Mouse (Mus musculus) midbrain, embryonic 11.5 days (tissue): Measurements from ENCODE around the gene Icos. TPM values are rescaled to one million over a fixed set of nuclear protein-coding genes. Genes with fewer than 3 reads are reported as not detected.

Experiments
- ATAC-seq: fragments of 200-750 bp; cut with Nextera tagmentation; 2 replicates; pipeline ENCODE4 v1.8.0; 2017; ENCODE audit warnings: moderate TSS enrichment, moderate library complexity; ENCODE audit not compliant: low FRiP score
- DNase-seq: peaks from one replicate; pipeline ENCODE4 v3.0.0; 2015; ENCODE audit warnings: low spot score; ENCODE audit errors: missing footprints
- H3K27ac ChIP-seq: fragments of 300-500 bp; sonication (generic); 2 replicates; pipeline ENCODE4 v1.5.1; 2014; ENCODE audit warnings: low read depth, low read length
- H3K27me3 ChIP-seq: fragments of 300-500 bp; sonication (generic); 2 replicates; pipeline ENCODE4 v1.6.1; 2014; ENCODE audit warnings: mild to moderate bottlenecking, low read length, moderate library complexity, mixed read lengths; ENCODE audit not compliant: control insufficient read depth, insufficient read depth
- H3K36me3 ChIP-seq: fragments of 300-500 bp; sonication (generic); 2 replicates; pipeline ENCODE4 v1.6.1; 2014; ENCODE audit warnings: mild to moderate bottlenecking, low read length, moderate library complexity, mixed read lengths; ENCODE audit not compliant: control insufficient read depth, insufficient read depth
- H3K4me1 ChIP-seq: fragments of 300-500 bp; sonication (generic); 2 replicates; pipeline ENCODE4 v1.6.1; 2014; ENCODE audit warnings: low read length; ENCODE audit not compliant: control insufficient read depth, insufficient read depth
- H3K4me2 ChIP-seq: fragments of 300-500 bp; sonication (generic); 2 replicates; pipeline ENCODE4 v1.6.1; 2014; ENCODE audit warnings: mild to moderate bottlenecking, moderate library complexity
- H3K4me3 ChIP-seq: fragments of 300-500 bp; sonication (generic); 2 replicates; pipeline ENCODE4 v1.5.1; 2014; ENCODE audit warnings: low read depth, low read length
- H3K9ac ChIP-seq: fragments of 300-500 bp; sonication (generic); 2 replicates; pipeline ENCODE4 v1.6.1; 2014; ENCODE audit warnings: low read length
- H3K9me3 ChIP-seq: fragments of 300-500 bp; sonication (generic); 2 replicates; pipeline ENCODE4 v1.6.1; 2016; ENCODE audit warnings: low read length; ENCODE audit not compliant: control insufficient read depth
- WGBS: fragments of 180-500 bp; shearing (Covaris S2); extraction: QIAGEN DNeasy Blood & Tissue Kit; methylation state at CpG from one replicate; pipeline ENCODE4 v1.1.7; 2014; 5-methylcytosine and 5-hydroxymethylcytosine counted together
- polyA plus RNA-seq: library from polyadenylated mRNA; unstranded; fragments of >200 nt; fragmentation: Nextera tagmentation; extraction: Ambion mirVana; gene quantifications from 2 replicates; pipeline ENCODE4 v1.2.1, GENCODE M21; 2014

Gene Icos
- polyA plus RNA-seq, 1 experiment from 2014 or later = 0.04 TPM

GRCm38 (mm10) chr1:61006229-61006628 is 28.5 kb downstream of the Icos start:
- no peaks in the 10 kb centered on the region for H3K9me3 ChIP-seq
- WGBS = 96% methylated on average over 2 of the region's 2 CpGs
- no peak for DNase-seq
- H3K27me3 ChIP-seq = no peaks in the 10 kb centered on the region
- no peak overlapping the region for H3K9ac ChIP-seq
- no peak overlapping the region for H3K4me2 ChIP-seq
- H3K27ac ChIP-seq = no peak overlapping the region
- no peak for ATAC-seq
- no peaks in the 10 kb centered on the region; the same call in 1 of the 2 replicates for H3K4me1 ChIP-seq
- no peaks in the 10 kb centered on the region for H3K36me3 ChIP-seq
- H3K4me3 ChIP-seq = no peak overlapping the region

- no peak overlapping the region for H3K27ac ChIP-seq
- no peaks in the 10 kb centered on the region for H3K27me3 ChIP-seq
- no peaks in the 10 kb centered on the region; the same call in 1 of the 2 replicates for H3K4me1 ChIP-seq
- H3K9me3 ChIP-seq = no peaks in the 10 kb centered on the region
- ATAC-seq (no peak), DNase-seq (no peak)
- H3K4me2 ChIP-seq = no peak overlapping the region
- no peaks in the 10 kb centered on the region for H3K36me3 ChIP-seq
- H3K9ac ChIP-seq = no peak overlapping the region
- no peak overlapping the region for H3K4me3 ChIP-seq
These were observed 29.8 kb downstream of the Icos start for GRCm38 (mm10) chr1:61007516-61007915.

- DNase-seq (no peak), ATAC-seq (no peak)
- Histone ChIP-seq H3K27ac (no peak overlapping the region), H3K4me3 (no peak overlapping the region), H3K4me1 (no peaks in the 10 kb centered on the region), H3K9ac (no peak overlapping the region), H3K4me2 (no peak overlapping the region), H3K9me3 (no peaks in the 10 kb centered on the region), H3K36me3 (no peaks in the 10 kb centered on the region), H3K27me3 (no peaks in the 10 kb centered on the region)
- 79% methylated on average over 1 of the region's 1 CpGs for WGBS
These were observed 38.9 kb downstream of the Icos start for GRCm38 (mm10) chr1:61016578-61017118.

- Histone ChIP-seq H3K9ac (no peak overlapping the region), H3K27me3 (no peaks in the 10 kb centered on the region), H3K9me3 (no peaks in the 10 kb centered on the region), H3K4me3 (no peak overlapping the region), H3K4me1 (no peaks in the 10 kb centered on the region), H3K36me3 (no peaks in the 10 kb centered on the region), H3K27ac (no peak overlapping the region), H3K4me2 (no peak overlapping the region)
- WGBS = 85% methylated on average over 5 of the region's 5 CpGs
- DNase-seq (no peak), ATAC-seq (no peak)
These were observed 49.0 kb downstream of the Icos start for GRCm38 (mm10) chr1:61026712-61027111.

GRCm38 (mm10) chr1:61027519-61027918 is 49.8 kb downstream of the Icos start:
- Histone ChIP-seq H3K36me3 (no peaks in the 10 kb centered on the region), H3K27ac (no peak overlapping the region), H3K9me3 (no peaks in the 10 kb centered on the region), H3K4me2 (no peak overlapping the region), H3K4me3 (no peak overlapping the region), H3K27me3 (no peaks in the 10 kb centered on the region), H3K4me1 (no peaks in the 10 kb centered on the region), H3K9ac (no peak overlapping the region)
- ATAC-seq (no peak), DNase-seq (no peak)
- 94% methylated on average over 3 of the region's 3 CpGs for WGBS

- H3K4me1 ChIP-seq = no peaks in the 10 kb centered on the region
- no peak overlapping the region for H3K27ac ChIP-seq
- DNase-seq (no peak), ATAC-seq (no peak)
- no peak overlapping the region for H3K4me2 ChIP-seq
- 56% methylated on average over 1 of the region's 1 CpGs for WGBS
- no peak overlapping the region for H3K9ac ChIP-seq
- no peaks in the 10 kb centered on the region for H3K9me3 ChIP-seq
- H3K4me3 ChIP-seq = no peak overlapping the region
- no peaks in the 10 kb centered on the region for H3K36me3 ChIP-seq
- H3K27me3 ChIP-seq = no peaks in the 10 kb centered on the region
These were observed 52.2 kb downstream of the Icos start for GRCm38 (mm10) chr1:61029919-61030318.

- Histone ChIP-seq H3K9me3 (no peaks in the 10 kb centered on the region), H3K27ac (no peak overlapping the region), H3K27me3 (no peaks in the 10 kb centered on the region), H3K9ac (no peak overlapping the region), H3K4me3 (no peak overlapping the region), H3K4me2 (no peak overlapping the region), H3K36me3 (no peaks in the 10 kb centered on the region), H3K4me1 (no peaks in the 10 kb centered on the region)
- ATAC-seq (no peak), DNase-seq (no peak)
These were observed 52.8 kb downstream of the Icos start for GRCm38 (mm10) chr1:61030532-61030931.

GRCm38 (mm10) chr1:61035270-61035669 is 57.5 kb downstream of the Icos start:
- Histone ChIP-seq H3K4me3 (no peak overlapping the region), H3K27ac (no peak overlapping the region), H3K27me3 (no peaks in the 10 kb centered on the region), H3K4me2 (no peak overlapping the region), H3K4me1 (no peaks in the 10 kb centered on the region), H3K36me3 (no peaks in the 10 kb centered on the region), H3K9ac (no peak overlapping the region), H3K9me3 (no peaks in the 10 kb centered on the region)
- WGBS = 75% methylated on average over 1 of the region's 1 CpGs
- DNase-seq = no peak
- ATAC-seq = no peak

GRCm38 (mm10) chr1:61038223-61038622 is 60.5 kb downstream of the Icos start:
- WGBS = 66% methylated on average over 4 of the region's 4 CpGs
- H3K27me3 ChIP-seq = no peaks in the 10 kb centered on the region
- DNase-seq = no peak

GRCm38 (mm10) chr1:61039310-61039709 is 61.6 kb downstream of the Icos start:
- Histone ChIP-seq H3K9ac (no peak overlapping the region), H3K27ac (no peak overlapping the region), H3K9me3 (no peaks in the 10 kb centered on the region), H3K36me3 (no peaks in the 10 kb centered on the region), H3K4me2 (no peak overlapping the region), H3K4me3 (no peak overlapping the region), H3K4me1 (no peaks in the 10 kb centered on the region), H3K27me3 (no peaks in the 10 kb centered on the region)
- ATAC-seq = no peak
- no peak for DNase-seq
- WGBS = 94% methylated on average over 4 of the region's 4 CpGs

More at GRCm38 (mm10) chr1:61038223-61038622, 60.5 kb downstream of the Icos start:
- Histone ChIP-seq H3K4me1 (no peaks in the 10 kb centered on the region), H3K4me3 (no peak overlapping the region), H3K36me3 (no peaks in the 10 kb centered on the region), H3K9me3 (no peaks in the 10 kb centered on the region), H3K4me2 (no peak overlapping the region), H3K9ac (no peak overlapping the region), H3K27ac (no peak overlapping the region)
- no peak for ATAC-seq
